ENCODE assay signal across 9 mouse cellular contexts in the genomic region with DNA sequence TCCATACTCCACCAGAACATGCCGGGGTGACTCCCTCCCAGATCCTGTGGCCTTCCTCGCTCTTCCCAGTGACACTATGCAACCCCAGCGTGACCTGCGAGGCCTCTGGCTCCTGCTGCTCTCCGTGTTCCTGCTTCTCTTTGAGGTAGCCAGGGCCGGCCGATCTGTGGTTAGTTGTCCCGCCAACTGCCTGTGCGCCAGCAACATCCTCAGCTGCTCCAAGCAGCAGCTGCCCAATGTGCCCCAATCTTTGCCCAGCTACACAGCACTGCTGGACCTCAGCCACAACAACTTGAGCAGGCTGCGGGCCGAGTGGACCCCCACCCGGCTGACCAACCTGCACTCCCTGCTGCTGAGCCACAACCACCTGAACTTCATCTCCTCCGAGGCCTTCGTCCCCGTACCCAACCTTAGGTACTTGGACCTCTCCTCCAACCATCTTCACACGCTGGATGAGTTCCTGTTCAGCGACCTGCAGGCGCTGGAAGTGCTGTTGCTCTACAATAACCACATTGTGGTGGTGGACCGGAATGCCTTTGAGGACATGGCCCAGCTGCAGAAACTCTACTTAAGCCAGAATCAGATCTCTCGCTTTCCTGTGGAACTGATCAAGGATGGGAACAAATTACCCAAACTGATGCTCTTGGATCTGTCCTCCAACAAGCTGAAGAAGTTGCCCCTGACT. TPM values are rescaled to one million over a fixed set of nuclear protein-coding genes. Genes with fewer than 3 reads are reported as not detected.
DNase-seq lines count a peak whose midpoint lies in the region; ATAC-seq lines count a peak whose summit lies in the region.
"Had no signal": no experiment of that assay in that cellular context is flagged by ENCODE, and none has a peak within 500 bp of the region (broad histone marks: within the 10 kb centered on the region; RNA-seq: fewer than 3 reads in every experiment).

No protein-coding gene starts in this region.

- peaks cover 25% of the 10 kb centered on the region for H3K27me3 ChIP-seq in kidney, embryonic 15.5 days
- peaks cover 6% of the 10 kb centered on the region; the same call in 1 of the 2 replicates for H3K27me3 ChIP-seq in embryonic facial prominence, embryonic 11.5 days (ENCODE audit: control insufficient read depth, insufficient read depth, low read length)
- H3K27me3 ChIP-seq in hindbrain, embryonic 12.5 days, result peaks cover 16% of the 10 kb centered on the region
- peaks cover 11% of the 10 kb centered on the region for H3K27me3 ChIP-seq in midbrain, embryonic 13.5 days

- peak; percentile 16 for ATAC-seq in kidney, embryonic 15.5 days (replicated peaks; ENCODE audit: low FRiP score)
- ATAC-seq in embryonic facial prominence, embryonic 11.5 days (replicated peaks; ENCODE audit: insufficient number of reproducible peaks, low FRiP score, low TSS enrichment, low read depth), result 0 out of 2 replicates have a peak, but pooled peaks have one; percentile 8
- ATAC-seq in hindbrain, embryonic 12.5 days (ENCODE audit: low FRiP score), result 0 out of 2 replicates have a peak, but pooled peaks have one; percentile 3
- peak; percentile 37 for ATAC-seq in midbrain, embryonic 13.5 days
- ATAC-seq in frontal cortex, adult (ENCODE audit: low TSS enrichment), result no peak

- 58% methylated on average over 20 of the region's 20 CpGs for WGBS in kidney, embryonic 15.5 days
- WGBS in embryonic facial prominence, embryonic 11.5 days, result 47% methylated on average over 20 of the region's 20 CpGs
- WGBS in hindbrain, embryonic 12.5 days, result 59% methylated on average over 20 of the region's 20 CpGs
- WGBS in midbrain, embryonic 13.5 days, result 67% methylated on average over 20 of the region's 20 CpGs

- peak overlapping the region; percentile 75 for H3K4me3 ChIP-seq in kidney, embryonic 15.5 days (replicated peaks)
- H3K4me3 ChIP-seq in embryonic facial prominence, embryonic 11.5 days (ENCODE audit: low read depth, low read length), result peak overlapping the region; percentile 69
- peak overlapping the region; percentile 77 for H3K4me3 ChIP-seq in hindbrain, embryonic 12.5 days
- H3K4me3 ChIP-seq in midbrain, embryonic 13.5 days (replicated peaks), result peak overlapping the region; percentile 78

- no peak overlapping the region for H3K27ac ChIP-seq in kidney, embryonic 15.5 days
- H3K27ac ChIP-seq in embryonic facial prominence, embryonic 11.5 days (replicated peaks; ENCODE audit: low read depth, low read length), result no peak overlapping the region
- no peak overlapping the region for H3K27ac ChIP-seq in hindbrain, embryonic 12.5 days
- H3K27ac ChIP-seq in midbrain, embryonic 13.5 days, result no peak overlapping the region

- H3K4me2 ChIP-seq in kidney, embryonic 15.5 days, result peak overlapping the region; percentile 97
- peak overlapping the region; percentile 96 for H3K4me2 ChIP-seq in embryonic facial prominence, embryonic 11.5 days (ENCODE audit: low read depth, low read length)
- peak overlapping the region; percentile 89 for H3K4me2 ChIP-seq in hindbrain, embryonic 12.5 days (replicated peaks)
- peak overlapping the region; percentile 92 for H3K4me2 ChIP-seq in midbrain, embryonic 13.5 days (replicated peaks)

- H3K9me3 ChIP-seq in kidney, embryonic 15.5 days (replicated peaks), result no peaks in the 10 kb centered on the region
- H3K9me3 ChIP-seq in embryonic facial prominence, embryonic 11.5 days (replicated peaks; ENCODE audit: control insufficient read depth, low read length), result no peaks in the 10 kb centered on the region
- H3K9me3 ChIP-seq in hindbrain, embryonic 12.5 days (replicated peaks), result no peaks in the 10 kb centered on the region
- H3K9me3 ChIP-seq in midbrain, embryonic 13.5 days, result no peaks in the 10 kb centered on the region

- peaks cover 33% of the 10 kb centered on the region for H3K4me1 ChIP-seq in kidney, embryonic 15.5 days
- H3K4me1 ChIP-seq in embryonic facial prominence, embryonic 11.5 days (ENCODE audit: control insufficient read depth, insufficient read depth, low read length), result peaks cover 4% of the 10 kb centered on the region; the same call in 1 of the 2 replicates
- H3K4me1 ChIP-seq in hindbrain, embryonic 12.5 days, result peaks cover 34% of the 10 kb centered on the region
- H3K4me1 ChIP-seq in midbrain, embryonic 13.5 days (replicated peaks), result peaks cover 40% of the 10 kb centered on the region

- H3K36me3 ChIP-seq in kidney, embryonic 15.5 days, result no peaks in the 10 kb centered on the region
- no peaks in the 10 kb centered on the region for H3K36me3 ChIP-seq in embryonic facial prominence, embryonic 11.5 days (replicated peaks; ENCODE audit: control insufficient read depth, insufficient read depth, low read depth, low read length)
- 0 out of 2 replicates have a peak, but pooled peaks cover 4% of the 10 kb centered on the region for H3K36me3 ChIP-seq in hindbrain, embryonic 12.5 days
- peaks cover 15% of the 10 kb centered on the region for H3K36me3 ChIP-seq in midbrain, embryonic 13.5 days

- DNase-seq in kidney, postnatal 10 days, result no peak
- no peak for DNase-seq in embryonic facial prominence, embryonic 11.5 days (ENCODE audit: low spot score)
- no peak for DNase-seq in gastrocnemius, postnatal 36 days
- DNase-seq in spleen, postnatal 10 days (ENCODE audit: low spot score in 2 of 2), result no peak

- no peak overlapping the region for H3K9ac ChIP-seq in kidney, embryonic 15.5 days
- H3K9ac ChIP-seq in embryonic facial prominence, embryonic 11.5 days (replicated peaks; ENCODE audit: low read length), result no peak overlapping the region
- peak overlapping the region; percentile 80 for H3K9ac ChIP-seq in hindbrain, embryonic 12.5 days
- peak overlapping the region; percentile 86; the same call in 1 of the 2 replicates for H3K9ac ChIP-seq in midbrain, embryonic 13.5 days (replicated peaks)

- intact Hi-C loops in gastrocnemius, postnatal 36 days (cut with DNase I), result no loop called here

RNA-seq across cellular contexts. Expression of gene Amigo1, which starts 1.1 kb away (rescaled TPM):
- polyA plus RNA-seq in kidney, embryonic 15.5 days (2015; fragmentation: Nextera tagmentation; extraction: Ambion mirVana), result 4.6 and 6.3 TPM in 2 replicates
- 2.8 and 3.1 TPM in 2 replicates for polyA plus RNA-seq in embryonic facial prominence, embryonic 11.5 days (2014; fragmentation: Nextera tagmentation; extraction: Ambion mirVana)
- 10.7 and 13.1 TPM in 2 replicates for polyA plus RNA-seq in hindbrain, embryonic 12.5 days (2016; fragmentation: Nextera tagmentation; extraction: Ambion mirVana)
- polyA plus RNA-seq in midbrain, embryonic 13.5 days (2015; fragmentation: Nextera tagmentation; extraction: Ambion mirVana), result 9.9 and 11.0 TPM in 2 replicates
- total RNA-seq in gastrocnemius, postnatal 36 days (2021), result 10 to 100 TPM; 23.3 to 27.5 TPM

RNA-seq across cellular contexts. Expression of gene Cyb561d1, which starts 13.8 kb away (rescaled TPM):
- 3.8 TPM in 2 replicates for polyA plus RNA-seq in kidney, embryonic 15.5 days (2015; fragmentation: Nextera tagmentation; extraction: Ambion mirVana)
- 1.4 and 1.6 TPM in 2 replicates for polyA plus RNA-seq in embryonic facial prominence, embryonic 11.5 days (2014; fragmentation: Nextera tagmentation; extraction: Ambion mirVana)
- 5.0 and 5.6 TPM in 2 replicates for polyA plus RNA-seq in hindbrain, embryonic 12.5 days (2016; fragmentation: Nextera tagmentation; extraction: Ambion mirVana)
- polyA plus RNA-seq in midbrain, embryonic 13.5 days (2015; fragmentation: Nextera tagmentation; extraction: Ambion mirVana), result 4.3 and 5.6 TPM in 2 replicates
- total RNA-seq in gastrocnemius, postnatal 36 days (2021), result 1 to 10 TPM; 2.5 to 3.1 TPM

RNA-seq across cellular contexts. Expression of gene Atxn7l2, which starts 23.5 kb away (rescaled TPM):
- 18.1 and 20.3 TPM in 2 replicates for polyA plus RNA-seq in kidney, embryonic 15.5 days (2015; fragmentation: Nextera tagmentation; extraction: Ambion mirVana)
- 17.6 and 19.0 TPM in 2 replicates for polyA plus RNA-seq in embryonic facial prominence, embryonic 11.5 days (2014; fragmentation: Nextera tagmentation; extraction: Ambion mirVana)
- polyA plus RNA-seq in hindbrain, embryonic 12.5 days (2016; fragmentation: Nextera tagmentation; extraction: Ambion mirVana), result 27.6 and 29.6 TPM in 2 replicates
- 27.8 and 28.8 TPM in 2 replicates for polyA plus RNA-seq in midbrain, embryonic 13.5 days (2015; fragmentation: Nextera tagmentation; extraction: Ambion mirVana)
- total RNA-seq in gastrocnemius, postnatal 36 days (2021), result 1 to 10 TPM; 5.7 to 6.1 TPM

RNA-seq across cellular contexts. Expression of gene Gpr61, which starts 32.6 kb away (rescaled TPM):
- 0.05 and 0.08 TPM in 2 replicates for polyA plus RNA-seq in kidney, embryonic 15.5 days (2015; fragmentation: Nextera tagmentation; extraction: Ambion mirVana)
- 0.11 and 0.31 TPM in 2 replicates for polyA plus RNA-seq in embryonic facial prominence, embryonic 11.5 days (2014; fragmentation: Nextera tagmentation; extraction: Ambion mirVana)
- polyA plus RNA-seq in hindbrain, embryonic 12.5 days (2016; fragmentation: Nextera tagmentation; extraction: Ambion mirVana), result 0.72 and 1.2 TPM in 2 replicates
- polyA plus RNA-seq in midbrain, embryonic 13.5 days (2015; fragmentation: Nextera tagmentation; extraction: Ambion mirVana), result 2.0 and 2.1 TPM in 2 replicates
- total RNA-seq in gastrocnemius, postnatal 36 days (2021), result not detected
- total RNA-seq: heart, adult 18-20 months had no signal

RNA-seq across cellular contexts. Expression of gene Sypl2, which starts 39.2 kb away (rescaled TPM):
- polyA plus RNA-seq in kidney, embryonic 15.5 days (2015; fragmentation: Nextera tagmentation; extraction: Ambion mirVana), result 4.4 and 4.9 TPM in 2 replicates
- polyA plus RNA-seq in embryonic facial prominence, embryonic 11.5 days (2014; fragmentation: Nextera tagmentation; extraction: Ambion mirVana), result 0.95 and 1.1 TPM in 2 replicates
- polyA plus RNA-seq in hindbrain, embryonic 12.5 days (2016; fragmentation: Nextera tagmentation; extraction: Ambion mirVana), result 0.58 and 0.72 TPM in 2 replicates
- polyA plus RNA-seq in midbrain, embryonic 13.5 days (2015; fragmentation: Nextera tagmentation; extraction: Ambion mirVana), result 0.92 and 0.95 TPM in 2 replicates
- 100 to 1,000 TPM; 479 to 547 TPM for total RNA-seq in gastrocnemius, postnatal 36 days (2021)

Comparison
In these comparisons a context has a peak if more than half of its experiments do, and no peak if none do; other contexts are left out.
1. H3K9ac ChIP-seq: peak in hindbrain, embryonic 12.5 days (single experiment) and midbrain, embryonic 13.5 days (single experiment); none in kidney, embryonic 15.5 days (single experiment) and embryonic facial prominence, embryonic 11.5 days (single experiment).
2. Peak in every context shown above with its lines, with median percentiles within 50 percentile points of each other: H3K4me2 ChIP-seq and H3K4me3 ChIP-seq.